In the genomic region with DNA sequence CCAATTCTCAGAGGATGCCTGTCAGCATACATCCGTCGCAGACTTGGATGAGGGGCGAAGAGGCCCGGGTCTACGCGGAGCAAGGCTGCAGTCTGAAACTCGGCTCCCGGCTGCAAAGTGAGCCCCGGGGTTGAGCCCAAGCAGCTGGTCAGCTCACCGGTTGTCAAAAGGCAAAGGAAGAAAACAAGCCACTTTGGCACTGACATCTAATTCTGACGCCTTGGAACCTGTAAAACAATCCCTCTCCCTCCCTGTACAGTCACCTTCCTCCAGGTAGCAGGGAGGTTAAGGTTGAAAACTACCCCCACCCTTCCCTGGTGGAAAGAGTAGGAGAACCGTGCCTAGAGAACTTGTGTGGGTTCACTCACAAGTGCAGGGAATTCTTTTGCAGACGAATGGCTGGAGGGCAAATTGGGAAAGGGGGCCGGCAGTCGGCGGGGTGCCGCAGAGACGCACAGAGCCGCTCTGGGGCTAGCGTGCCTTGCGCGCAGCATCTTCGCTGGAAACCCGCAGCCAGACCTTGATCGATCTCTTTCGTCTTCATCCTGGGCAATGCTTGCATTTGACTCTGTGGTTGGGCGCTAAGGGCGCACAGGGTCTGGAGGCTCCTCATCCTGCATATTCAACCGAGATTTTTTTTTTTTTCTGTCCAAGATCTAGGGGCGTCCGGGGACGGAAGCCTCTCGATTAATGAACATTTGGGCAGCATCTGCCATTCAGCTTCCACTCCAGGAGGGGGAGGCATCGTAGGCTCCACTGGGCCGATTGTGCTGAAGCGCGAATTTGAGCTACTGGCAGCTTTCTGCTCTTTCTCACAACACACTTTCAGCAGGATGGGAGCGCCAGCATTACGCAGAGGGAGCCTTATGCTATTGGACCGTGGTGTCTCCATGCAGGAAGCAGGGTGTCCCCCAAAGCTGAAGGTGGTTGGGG, we compare ENCODE assay signal across 8 mouse cellular contexts. TPM values are rescaled to one million over a fixed set of nuclear protein-coding genes. Genes with fewer than 3 reads are reported as not detected.
DNase-seq lines count a peak whose midpoint lies in the region; ATAC-seq lines count a peak whose summit lies in the region.

No protein-coding gene starts in this region.

- under 1% methylated on average over 40 of the region's 40 CpGs for WGBS in embryonic facial prominence, embryonic 12.5 days
- under 1% methylated on average over 40 of the region's 40 CpGs for WGBS in hindbrain, embryonic 16.5 days
- under 1% methylated on average over 40 of the region's 40 CpGs for WGBS in midbrain, embryonic 13.5 days

- H3K27ac ChIP-seq in embryonic facial prominence, embryonic 12.5 days, result no peak overlapping the region
- peak overlapping the region; percentile 60; the same call in 1 of the 2 replicates for H3K27ac ChIP-seq in hindbrain, embryonic 16.5 days (ENCODE audit: low read depth, low read length)
- no peak overlapping the region for H3K27ac ChIP-seq in midbrain, embryonic 13.5 days

- H3K27me3 ChIP-seq in embryonic facial prominence, embryonic 12.5 days, result peaks cover 9% of the 10 kb centered on the region
- no peaks in the 10 kb centered on the region; the same call in 1 of the 2 replicates for H3K27me3 ChIP-seq in hindbrain, embryonic 16.5 days (replicated peaks; ENCODE audit: control insufficient read depth, insufficient read depth, low read length)
- peaks cover 18% of the 10 kb centered on the region; the same call in 1 of the 2 replicates for H3K27me3 ChIP-seq in midbrain, embryonic 13.5 days

- H3K36me3 ChIP-seq in embryonic facial prominence, embryonic 12.5 days, result no peaks in the 10 kb centered on the region
- H3K36me3 ChIP-seq in hindbrain, embryonic 16.5 days (ENCODE audit: control insufficient read depth, insufficient read depth, low read length), result no peaks in the 10 kb centered on the region
- H3K36me3 ChIP-seq in midbrain, embryonic 13.5 days, result no peaks in the 10 kb centered on the region

- peak overlapping the region; percentile 46 for H3K4me3 ChIP-seq in embryonic facial prominence, embryonic 12.5 days
- peak overlapping the region; percentile 58 for H3K4me3 ChIP-seq in hindbrain, embryonic 16.5 days (ENCODE audit: low read length)
- peak overlapping the region; percentile 60 for H3K4me3 ChIP-seq in midbrain, embryonic 13.5 days (replicated peaks)

- H3K4me2 ChIP-seq in embryonic facial prominence, embryonic 12.5 days (replicated peaks), result peak overlapping the region; percentile 95
- H3K4me2 ChIP-seq in hindbrain, embryonic 16.5 days (ENCODE audit: low read length), result peak overlapping the region; percentile 98
- H3K4me2 ChIP-seq in midbrain, embryonic 13.5 days (replicated peaks), result peak overlapping the region; percentile 97

- no peaks in the 10 kb centered on the region for H3K9me3 ChIP-seq in embryonic facial prominence, embryonic 12.5 days
- no peaks in the 10 kb centered on the region for H3K9me3 ChIP-seq in hindbrain, embryonic 16.5 days (ENCODE audit: control insufficient read depth, low read length)
- no peaks in the 10 kb centered on the region for H3K9me3 ChIP-seq in midbrain, embryonic 13.5 days

- H3K9ac ChIP-seq in embryonic facial prominence, embryonic 12.5 days, result peak overlapping the region; percentile 8; the same call in 1 of the 2 replicates
- peak overlapping the region; percentile 63 for H3K9ac ChIP-seq in hindbrain, embryonic 16.5 days (ENCODE audit: low read depth, low read length)
- peak overlapping the region; percentile 61 for H3K9ac ChIP-seq in midbrain, embryonic 13.5 days (replicated peaks)

- DNase-seq in ovary, postnatal 36 days (ENCODE audit: low spot score), result peak; percentile 12
- no peak for DNase-seq in ovary, adult 18-20 months (ENCODE audit: low spot score)
- peak; percentile 66 to 69 for DNase-seq in left cerebral cortex, postnatal 36 days (ENCODE audit: low spot score in 2 of 2)
- DNase-seq in yolk sac, embryonic 10.5 days (ENCODE audit: low spot score), result peak; percentile 21
- no peak for DNase-seq in adrenal gland, adult 18-20 months (ENCODE audit: low spot score in 2 of 2)

- 0 out of 2 replicates have a peak, but pooled peaks have one; percentile 35 for ATAC-seq in embryonic facial prominence, embryonic 12.5 days (ENCODE audit: insufficient number of reproducible peaks, insufficient read depth, low FRiP score, low TSS enrichment)
- ATAC-seq in hindbrain, embryonic 16.5 days, result peak; percentile 92
- peak; percentile 80 for ATAC-seq in midbrain, embryonic 13.5 days

- intact Hi-C loops in left cerebral cortex, postnatal 36 days (cut with DNase I), result no loop called here

- H3K4me1 ChIP-seq in embryonic facial prominence, embryonic 12.5 days, result 0 out of 2 replicates have a peak, but pooled peaks cover 4% of the 10 kb centered on the region
- 0 out of 2 replicates have a peak, but pooled peaks cover 3% of the 10 kb centered on the region for H3K4me1 ChIP-seq in hindbrain, embryonic 16.5 days (ENCODE audit: control insufficient read depth, insufficient read depth, low read depth, low read length)
- peaks cover 17% of the 10 kb centered on the region for H3K4me1 ChIP-seq in midbrain, embryonic 13.5 days (replicated peaks)

RNA-seq across cellular contexts. Expression of a gene that starts 1.1 kb away (rescaled TPM):
- 1.0 and 1.1 TPM in 2 replicates for polyA plus RNA-seq in embryonic facial prominence, embryonic 12.5 days (2016; fragmentation: Nextera tagmentation; extraction: Ambion mirVana)
- 1.6 and 2.1 TPM in 2 replicates for polyA plus RNA-seq in hindbrain, embryonic 16.5 days (2015; fragmentation: Nextera tagmentation; extraction: Ambion mirVana)
- 1 to 10 TPM; 4.1 to 4.5 TPM for total RNA-seq in left cerebral cortex, postnatal 36 days (2021)
- polyA plus RNA-seq in midbrain, embryonic 13.5 days (2015; fragmentation: Nextera tagmentation; extraction: Ambion mirVana), result 0.19 and 0.26 TPM in 2 replicates
- total RNA-seq in adrenal gland, adult 18-20 months (2021), result not detected

Comparison
In these comparisons a context has a peak if more than half of its experiments do, and no peak if none do; other contexts are left out.
1. DNase-seq: peak in ovary, postnatal 36 days (single experiment), left cerebral cortex, postnatal 36 days (2 of 2) and yolk sac, embryonic 10.5 days (single experiment); none in ovary, adult 18-20 months (single experiment) and adrenal gland, adult 18-20 months (0 of 2).
2. ATAC-seq: peak in every context shown above with its lines; median percentile 92 in hindbrain, embryonic 16.5 days; 80 in midbrain, embryonic 13.5 days; 35 in embryonic facial prominence, embryonic 12.5 days.
3. H3K9ac ChIP-seq: peak in every context shown above with its lines; median percentile 63 in hindbrain, embryonic 16.5 days; 61 in midbrain, embryonic 13.5 days; 8 in embryonic facial prominence, embryonic 12.5 days.
4. Peak in every context shown above with its lines, with median percentiles within 50 percentile points of each other: H3K4me2 ChIP-seq and H3K4me3 ChIP-seq.